Mouse (Mus musculus) CH12.LX (cell line): ENCODE measurements at regions not wholly inside any gene's neighbourhood (a gene's known extent, or its start where the extent isn't known, plus 50 kb on each side); places are given as distances from the start of the nearest gene placed in this dataset.

Experiments
- DNase-seq: peaks from one replicate; pipeline ENCODE4 v3.0.0-alpha.2; 2013; ENCODE audit errors: extremely low read depth
- H3K27ac ChIP-seq: 2 replicates; pipeline ENCODE4 v1.5.1; 2012; ENCODE audit warnings: low read depth, mild to moderate bottlenecking, control low read depth, moderate library complexity; ENCODE audit not compliant: insufficient read depth
- H3K27me3 ChIP-seq: replicated peaks from 2 replicates; pipeline ENCODE3; 2012; ENCODE audit warnings: inconsistent platforms
- H3K36me3 ChIP-seq, 2 experiments: replicated peaks in 1 of 2; 2 replicates each; pipeline versions ENCODE3 to v1.6.1; 2012; ENCODE audit warnings: inconsistent platforms in 1 of 2, low read length in 1 of 2, mild to moderate bottlenecking in 1 of 2, mixed read lengths in 1 of 2, moderate library complexity in 1 of 2; ENCODE audit not compliant: control insufficient read depth in 1 of 2, insufficient read depth in 1 of 2
- H3K4me1 ChIP-seq, 2 experiments: 2 replicates each; pipeline ENCODE4 v1.6.1; 2012; ENCODE audit warnings: inconsistent platforms in 1 of 2, moderate library complexity in 1 of 2; ENCODE audit not compliant: insufficient read depth in 2 of 2, control insufficient read depth in 1 of 2
- H3K4me2 ChIP-seq: 2 replicates; pipeline ENCODE4 v1.6.1; 2012; ENCODE audit warnings: low read depth, mild to moderate bottlenecking, control low read depth; ENCODE audit not compliant: poor library complexity, insufficient read depth, severe bottlenecking
- H3K4me3 ChIP-seq, 3 experiments: fragments of 150-350 bp in 1 of 3; sonication (generic) in 1 of 3; replicated peaks in 1 of 3; 2 replicates each; pipeline versions ENCODE3 to v1.5.1; 2011 to 2012; ENCODE audit warnings: low read depth in 2 of 3, low read length in 2 of 3, mild to moderate bottlenecking in 2 of 3, moderate library complexity in 2 of 3, control low read depth in 1 of 3, improper control_type of control experiment in 1 of 3, inconsistent platforms in 1 of 3, mixed read lengths in 1 of 3; ENCODE audit not compliant: poor library complexity in 1 of 3
- H3K79me2 ChIP-seq: replicated peaks from 2 replicates; pipeline ENCODE4 v1.6.1; 2012; ENCODE audit warnings: mild to moderate bottlenecking, moderate library complexity; ENCODE audit not compliant: control insufficient read depth, poor library complexity, insufficient read depth, severe bottlenecking; ENCODE audit errors: extremely low read depth
- H3K9ac ChIP-seq: 2 replicates; pipeline ENCODE4 v1.6.1; 2012; ENCODE audit warnings: low read depth, mild to moderate bottlenecking, control low read depth, moderate library complexity; ENCODE audit not compliant: insufficient read depth
- H3K9me3 ChIP-seq: replicated peaks from 2 replicates; pipeline ENCODE3; 2012; ENCODE audit warnings: low read length, inconsistent platforms, mixed read lengths
- CTCF ChIP-seq, 2 experiments: IDR thresholded peaks in 1 of 2; conservative IDR thresholded peaks in 1 of 2; 2 replicates each; pipeline ENCODE4 v1.5.1; 2011 to 2012; ENCODE audit warnings: low read depth in 2 of 2, low read length in 2 of 2, improper control_type of control experiment in 1 of 2, inconsistent platforms in 1 of 2, mild to moderate bottlenecking in 1 of 2, moderate library complexity in 1 of 2
- E2F4 ChIP-seq: IDR thresholded peaks from 2 replicates; pipeline ENCODE4 v1.6.1; 2011; ENCODE audit warnings: low read depth, low read length, improper control_type of control experiment; ENCODE audit not compliant: insufficient replicate concordance
- ETS1 ChIP-seq: conservative IDR thresholded peaks from 2 replicates; pipeline ENCODE4 v1.6.1; 2012; ENCODE audit warnings: low read depth, mild to moderate bottlenecking, inconsistent platforms, low read length, improper control_type of control experiment, moderate library complexity
- HCFC1 ChIP-seq: IDR thresholded peaks from 2 replicates; pipeline ENCODE4 v1.6.1; 2012; ENCODE audit warnings: low read depth, mild to moderate bottlenecking, inconsistent platforms, low read length, improper control_type of control experiment
- IRF4 ChIP-seq: IDR thresholded peaks from 2 replicates; pipeline ENCODE4 v1.6.1; 2014; ENCODE audit warnings: low read depth, mild to moderate bottlenecking, inconsistent platforms, low read length, improper control_type of control experiment
- KAT2A ChIP-seq: IDR thresholded peaks from 2 replicates; pipeline ENCODE4 v1.6.1; 2012; ENCODE audit warnings: low read length, improper control_type of control experiment, inconsistent platforms; ENCODE audit not compliant: insufficient replicate concordance
- MAZ ChIP-seq: IDR thresholded peaks from 2 replicates; pipeline ENCODE4 v1.6.1; 2012; ENCODE audit warnings: low read depth, mild to moderate bottlenecking, inconsistent platforms, low read length, improper control_type of control experiment, moderate library complexity
- MEF2A ChIP-seq: IDR thresholded peaks from 2 replicates; pipeline ENCODE4 v1.6.1; 2014; ENCODE audit warnings: low read depth, mild to moderate bottlenecking, inconsistent platforms, low read length, improper control_type of control experiment, borderline replicate concordance
- NELFE ChIP-seq: IDR thresholded peaks from 2 replicates; pipeline ENCODE4 v1.6.1; 2011; ENCODE audit warnings: low read depth, low read length, improper control_type of control experiment
- NRF1 ChIP-seq: IDR thresholded peaks from 2 replicates; pipeline ENCODE4 v1.6.1; 2014; ENCODE audit warnings: low read depth, mild to moderate bottlenecking, inconsistent platforms, low read length, improper control_type of control experiment, moderate library complexity
- POLR2AphosphoS2 ChIP-seq: IDR thresholded peaks from 2 replicates; pipeline ENCODE4 v1.6.1; 2011; ENCODE audit warnings: low read depth, low read length, improper control_type of control experiment
- RCOR1 ChIP-seq: conservative IDR thresholded peaks from 2 replicates; pipeline ENCODE4 v1.6.1; 2012; ENCODE audit warnings: low read depth, mild to moderate bottlenecking, inconsistent platforms, low read length, improper control_type of control experiment
- TBP ChIP-seq: conservative IDR thresholded peaks from 2 replicates; pipeline ENCODE4 v1.6.1; 2011; ENCODE audit warnings: low read depth, low read length, improper control_type of control experiment
- TCF12 ChIP-seq: IDR thresholded peaks from 2 replicates; pipeline ENCODE4 v1.6.1; 2014; ENCODE audit warnings: low read depth, mild to moderate bottlenecking, inconsistent platforms, low read length, improper control_type of control experiment
- USF2 ChIP-seq: conservative IDR thresholded peaks from 2 replicates; pipeline ENCODE4 v1.6.1; 2011; ENCODE audit warnings: low read depth, low read length, improper control_type of control experiment
- ZC3H11A ChIP-seq: IDR thresholded peaks from 2 replicates; pipeline ENCODE4 v1.6.1; 2012; ENCODE audit warnings: low read depth, mild to moderate bottlenecking, inconsistent platforms, low read length, improper control_type of control experiment
- ZKSCAN1 ChIP-seq: IDR thresholded peaks from 2 replicates; pipeline ENCODE4 v1.6.1; 2012; ENCODE audit warnings: low read depth, inconsistent platforms, low read length, improper control_type of control experiment, borderline replicate concordance
- ZMIZ1 ChIP-seq: IDR thresholded peaks from 2 replicates; pipeline ENCODE4 v1.6.1; 2012; ENCODE audit warnings: low read depth, mild to moderate bottlenecking, inconsistent platforms, low read length, improper control_type of control experiment
- dilution Hi-C: fragments of 300-500 bp; cut with MboI; formaldehyde crosslinking; loops from 2 replicates; pipeline ENCODE4 v1.14.3; 2020; ENCODE audit warnings: low sequenced_read_pairs; ENCODE audit not compliant: extremely low pct_unique_long_range_greater_than_20kb, extremely low pct_ligation_motif_present
- in situ Hi-C: fragments of 300-500 bp; cut with MboI; formaldehyde crosslinking; loops from 3 replicates; pipeline ENCODE4 v1.14.3; 2019; ENCODE audit warnings: low sequenced_read_pairs, low pct_ligation_motif_present, low pct_unique_long_range_greater_than_20kb, mixed read lengths

DNA sequence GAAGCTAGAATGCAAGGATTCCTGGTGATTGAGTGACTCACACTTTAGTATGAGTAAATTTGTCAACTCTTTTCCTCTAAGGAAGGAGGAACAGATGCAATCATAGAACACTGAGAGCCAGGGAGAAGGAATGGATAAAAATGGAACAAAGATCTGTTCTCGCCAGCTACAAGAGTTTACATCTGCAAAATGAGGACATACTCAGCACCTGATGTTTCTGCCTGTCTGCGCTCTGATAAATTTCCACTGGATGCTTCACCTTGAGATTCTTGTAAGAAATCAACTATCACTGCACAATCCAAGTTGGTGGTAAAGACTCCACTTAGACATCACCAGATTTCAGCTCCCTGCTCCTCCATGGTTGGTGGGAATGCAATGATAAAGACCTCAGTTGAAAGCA, 214.5 kb upstream of the Cadps start:
- Histone ChIP-seq H3K4me2 (no peak overlapping the region), H3K27ac (no peak overlapping the region), H3K9me3 (no peaks in the 10 kb centered on the region), H3K4me3 (no peak overlapping the region), H3K79me2 (no peaks in the 10 kb centered on the region), H3K4me1 (no peaks in the 10 kb centered on the region), H3K9ac (no peak overlapping the region), H3K27me3 (no peaks in the 10 kb centered on the region), H3K36me3 (no peaks in the 10 kb centered on the region)
- TF ChIP-seq TCF12 (no peak), TBP (no peak), ETS1 (no peak), KAT2A (no peak), IRF4 (no peak), USF2 (no peak), ZKSCAN1 (no peak), NELFE (no peak), HCFC1 (no peak)
- in situ Hi-C loops, result no loop called here
- DNase-seq, result no peak
- dilution Hi-C loops, result no loop called here

DNA sequence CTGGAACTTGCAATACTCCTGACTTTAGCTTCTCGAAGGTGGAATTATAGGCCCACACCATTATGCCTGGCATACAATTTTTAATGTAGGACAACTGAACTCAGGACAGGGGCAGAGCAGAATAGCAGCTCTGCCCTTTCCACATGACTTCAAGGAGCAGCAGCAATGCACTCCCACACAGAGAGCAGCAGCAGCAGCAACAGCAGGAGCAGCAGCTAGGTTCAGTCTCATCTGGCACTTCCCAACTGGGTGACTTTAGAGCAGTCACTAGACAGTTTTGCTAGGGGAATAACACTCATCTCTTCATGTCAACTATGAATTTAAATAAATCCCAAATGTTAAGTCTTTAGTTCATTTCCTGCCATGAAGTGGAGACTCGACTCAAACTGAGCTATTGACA, 206.9 kb upstream of the Cadps start:
- no peak for TF ChIP-seq ZC3H11A
- TF ChIP-seq RCOR1, result no peak
- TF ChIP-seq KAT2A, result no peak
- TF ChIP-seq MEF2A, result no peak
- TF ChIP-seq IRF4, result no peak
- no peak for TF ChIP-seq TCF12
- no peak for TF ChIP-seq ZMIZ1
- TF ChIP-seq NRF1, result no peak
- no peak for TF ChIP-seq MAZ
- TF ChIP-seq E2F4, result no peak
- no peak for TF ChIP-seq POLR2AphosphoS2
- TF ChIP-seq CTCF (conservative IDR thresholded peaks at IDR 0.05 in 1 of 2, IDR thresholded peaks at IDR 0.05 in 1 of 2; ENCODE audit: low read depth in 2 of 2, low read length in 2 of 2), result no peak
- H3K27me3 ChIP-seq, result no peaks in the 10 kb centered on the region
- H3K4me3 ChIP-seq, result no peak overlapping the region
- no peaks in the 10 kb centered on the region for H3K79me2 ChIP-seq
- no peaks in the 10 kb centered on the region for H3K4me1 ChIP-seq
- in situ Hi-C loops, result no loop called here
- H3K9ac ChIP-seq, result no peak overlapping the region
- no peaks in the 10 kb centered on the region for H3K36me3 ChIP-seq
- no peak for DNase-seq
- dilution Hi-C loops, result no loop called here
- H3K27ac ChIP-seq, result no peak overlapping the region
- H3K4me2 ChIP-seq, result no peak overlapping the region
- H3K9me3 ChIP-seq, result no peaks in the 10 kb centered on the region
